Mouse (Mus musculus): ENCODE results near the gene March9.

- TF ChIP-seq POLR2A (IDR thresholded peaks at IDR 0.05; ENCODE audit: extremely low read depth, insufficient read depth, low read length) (no peak), CTCF (IDR thresholded peaks at IDR 0.05; ENCODE audit: extremely low read depth, insufficient read depth, low read length) (no peak)
Observed at GRCm38 (mm10) chr10:127058708-127059107, 1.3 kb downstream of the March9 start.
